Mouse (Mus musculus) liver, embryonic 14.5 days (tissue): ENCODE results near the gene Mpeg1. TPM values are rescaled to one million over a fixed set of nuclear protein-coding genes. Genes with fewer than 3 reads are reported as not detected.
A peak's percentile ranks its signal among the peaks of the same experiment; 100 is the strongest.

Experiments used
- ATAC-seq: fragments of 200-750 bp; cut with Nextera tagmentation; 2 replicates; pipeline ENCODE4 v1.8.0; 2017; ENCODE audit warnings: moderate number of reproducible peaks, mild to moderate bottlenecking, moderate library complexity; ENCODE audit not compliant: insufficient read depth
- DNase-seq, 3 experiments: peaks; one replicate each; pipeline ENCODE4 v3.0.0-alpha.2; 2012 to 2013; ENCODE audit warnings: low read depth in 3 of 3, low spot score in 3 of 3
- H3K27ac ChIP-seq: fragments of 300-500 bp; sonication (generic); 2 replicates; pipeline ENCODE4 v1.5.1; 2014; ENCODE audit warnings: moderate library complexity, mild to moderate bottlenecking, control low read depth, inconsistent platforms
- H3K27me3 ChIP-seq: fragments of 300-500 bp; sonication (generic); 2 replicates; pipeline ENCODE4 v1.6.1; 2014; ENCODE audit warnings: mild to moderate bottlenecking, low read length, moderate library complexity; ENCODE audit not compliant: control insufficient read depth, insufficient read depth
- H3K36me3 ChIP-seq: fragments of 300-500 bp; sonication (generic); replicated peaks from 2 replicates; pipeline ENCODE4 v1.6.1; 2014; ENCODE audit warnings: low read depth; ENCODE audit not compliant: control insufficient read depth, insufficient read depth
- H3K4me1 ChIP-seq, 2 experiments: fragments of 200-500 bp in 1 of 2; fragments of 300-500 bp in 1 of 2; sonication (generic) in 1 of 2; replicated peaks; 2 replicates each; pipeline ENCODE4 v1.6.1; 2012 to 2014; ENCODE audit warnings: antibody characterized with exemption in 1 of 2, inconsistent platforms in 1 of 2, low read length in 1 of 2; ENCODE audit not compliant: control insufficient read depth in 2 of 2, insufficient read depth in 2 of 2
- H3K4me2 ChIP-seq: fragments of 300-500 bp; sonication (generic); 2 replicates; pipeline ENCODE4 v1.6.1; 2014; ENCODE audit warnings: low read depth, mild to moderate bottlenecking, control low read depth, moderate library complexity
- H3K4me3 ChIP-seq, 2 experiments: fragments of 200-500 bp in 1 of 2; fragments of 300-500 bp in 1 of 2; sonication (generic) in 1 of 2; 2 replicates each; pipeline ENCODE4 v1.5.1; 2012 to 2014; ENCODE audit warnings: low read depth in 2 of 2, low read length in 2 of 2, mild to moderate bottlenecking in 2 of 2, control low read depth in 1 of 2, inconsistent platforms in 1 of 2, moderate library complexity in 1 of 2; ENCODE audit not compliant: insufficient read depth in 1 of 2
- H3K9ac ChIP-seq: fragments of 300-500 bp; sonication (generic); replicated peaks from 2 replicates; pipeline ENCODE4 v1.6.1; 2014; ENCODE audit warnings: mild to moderate bottlenecking, control low read depth, moderate library complexity
- H3K9me3 ChIP-seq: fragments of 300-500 bp; sonication (generic); 2 replicates; pipeline ENCODE4 v1.6.1; 2016; ENCODE audit warnings: low read length, mixed read lengths; ENCODE audit not compliant: control insufficient read depth
- CTCF ChIP-seq: IDR thresholded peaks from 2 replicates; pipeline ENCODE4 v1.5.1; 2016; ENCODE audit warnings: antibody characterized with exemption, low read depth, control low read depth
- EP300 ChIP-seq: IDR thresholded peaks from 2 replicates; pipeline ENCODE4 v1.6.1; 2016; ENCODE audit warnings: antibody characterized with exemption, low read depth
- WGBS: fragments of 180-500 bp; shearing (Covaris S2); extraction: QIAGEN DNeasy Blood & Tissue Kit; methylation state at CpG from one replicate; pipeline ENCODE4 v1.1.7; 2014; ENCODE audit not compliant: insufficient replicate concordance; 5-methylcytosine and 5-hydroxymethylcytosine counted together
- polyA plus RNA-seq, 2 experiments: library from polyadenylated mRNA; depleted of rRNA in 1 of 2; stranded (reverse) in 1 of 2; unstranded in 1 of 2; fragments of >200 nt; fragmentation: Nextera tagmentation in 1 of 2; extraction: Ambion mirVana in 1 of 2; gene quantifications; 2 replicates each; pipeline versions ENCODE4 v1.2.1 to v1.2.3; 2012 to 2014

The Mpeg1 gene
- polyA plus RNA-seq, 2 experiments: 2.0 to 5.9 TPM

- Histone ChIP-seq H3K9me3 (no peaks in the 10 kb centered on the region), H3K27me3 (no peaks in the 10 kb centered on the region), H3K4me1 (no peaks in the 10 kb centered on the region), H3K4me3 (no peak overlapping the region), H3K9ac (no peak overlapping the region), H3K36me3 (no peaks in the 10 kb centered on the region), H3K4me2 (0 out of 2 replicates have a peak overlapping the region, but pooled peaks have one; percentile 1), H3K27ac (no peak overlapping the region)
- DNase-seq: no peak
- ATAC-seq: no peak
- TF ChIP-seq EP300: no peak
- TF ChIP-seq CTCF: no peak
- 50% methylated on average over 12 of the region's 12 CpGs for WGBS
Measured at GRCm38 (mm10) chr19:12457401-12458066, 3.0 kb upstream of the Mpeg1 start.

GRCm38 (mm10) chr19:12459516-12459915, 1.1 kb upstream of the Mpeg1 start:
- Histone ChIP-seq H3K4me2 (no peak overlapping the region), H3K27me3 (no peaks in the 10 kb centered on the region), H3K4me1 (no peaks in the 10 kb centered on the region), H3K9me3 (no peaks in the 10 kb centered on the region), H3K9ac (no peak overlapping the region), H3K36me3 (no peaks in the 10 kb centered on the region), H3K27ac (no peak overlapping the region), H3K4me3 (no peak overlapping the region)
- no peak for ATAC-seq
- DNase-seq: no peak
- TF ChIP-seq CTCF (no peak), EP300 (no peak)
- WGBS: 51% methylated on average over 4 of the region's 4 CpGs

- no peak overlapping the region for H3K9ac ChIP-seq
- no peaks in the 10 kb centered on the region for H3K36me3 ChIP-seq
- no peaks in the 10 kb centered on the region for H3K27me3 ChIP-seq
- no peak overlapping the region for H3K4me2 ChIP-seq
- TF ChIP-seq EP300: no peak
- no peak for TF ChIP-seq CTCF
- no peaks in the 10 kb centered on the region for H3K4me1 ChIP-seq
- 61% methylated on average over 7 of the region's 7 CpGs for WGBS
- DNase-seq (no peak), ATAC-seq (no peak)
- H3K4me3 ChIP-seq: peak overlapping the region in 1 of 2 experiments; percentile 10; a peak in 2 of 4 replicates
- H3K27ac ChIP-seq: no peak overlapping the region
- no peaks in the 10 kb centered on the region for H3K9me3 ChIP-seq
Measured at GRCm38 (mm10) chr19:12462851-12463721, 2.5 kb downstream of the Mpeg1 start.

GRCm38 (mm10) chr19:12463722-12464035, 3.1 kb downstream of the Mpeg1 start:
- Histone ChIP-seq H3K9ac (no peak overlapping the region), H3K36me3 (no peaks in the 10 kb centered on the region), H3K9me3 (no peaks in the 10 kb centered on the region), H3K4me2 (no peak overlapping the region), H3K4me1 (no peaks in the 10 kb centered on the region), H3K4me3 (no peak overlapping the region), H3K27me3 (no peaks in the 10 kb centered on the region), H3K27ac (no peak overlapping the region)
- DNase-seq (no peak), ATAC-seq (no peak)
- TF ChIP-seq CTCF: no peak
- TF ChIP-seq EP300: no peak
- WGBS: 20% methylated on average over 1 of the region's 1 CpGs

GRCm38 (mm10) chr19:12464127-12464526, 3.5 kb downstream of the Mpeg1 start:
- DNase-seq: no peak
- Histone ChIP-seq H3K9ac (no peak overlapping the region), H3K4me2 (no peak overlapping the region), H3K27me3 (no peaks in the 10 kb centered on the region), H3K36me3 (no peaks in the 10 kb centered on the region), H3K4me1 (no peaks in the 10 kb centered on the region), H3K4me3 (no peak overlapping the region), H3K27ac (no peak overlapping the region), H3K9me3 (no peaks in the 10 kb centered on the region)
- TF ChIP-seq CTCF: no peak
- no peak for TF ChIP-seq EP300
- WGBS: 35% methylated on average over 5 of the region's 5 CpGs
- ATAC-seq: no peak
